Mouse (Mus musculus): ENCODE measurements around the gene Bap1.

DNA sequence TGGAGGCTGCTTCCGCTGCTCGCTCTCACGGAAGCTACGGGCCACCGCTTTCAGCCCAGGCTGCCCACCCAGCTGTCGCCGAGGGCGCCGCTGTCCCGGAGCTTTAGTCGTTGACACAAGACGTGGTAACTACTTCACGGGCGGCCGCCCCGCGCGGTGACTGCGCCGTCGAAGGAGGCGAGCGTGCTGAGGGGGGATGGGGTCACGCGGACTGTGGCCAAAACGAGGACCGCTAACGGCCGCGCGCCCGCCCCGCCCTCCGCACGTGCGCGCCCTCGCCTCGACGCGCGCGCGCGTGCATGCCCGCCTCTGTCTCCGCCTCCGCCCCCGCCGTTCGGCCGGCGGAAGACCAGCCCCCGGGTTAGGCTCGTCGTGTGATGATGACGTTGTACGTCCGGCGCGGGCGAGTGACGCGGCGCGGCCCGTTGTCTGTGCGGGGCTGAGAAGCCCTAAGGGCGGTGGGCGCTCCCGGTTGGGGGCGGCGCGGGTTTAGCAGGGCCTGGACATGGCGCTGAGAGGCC is at the start of gene Bap1, which contains the start of gene Phf7:
- TF ChIP-seq POLR2A (IDR thresholded peaks at IDR 0.05; ENCODE audit: borderline replicate concordance, extremely low read depth, low read depth, low read length) (peak; percentile 59; the same call in 1 of the 2 replicates), CTCF (IDR thresholded peaks at IDR 0.05; ENCODE audit: insufficient read depth, low read length) (no peak)
